Mouse (Mus musculus) testis, adult 2 months (tissue): ENCODE results near the gene Sumo3.

Experiments
- CTCF ChIP-seq: fragments of 200-500 bp; IDR thresholded peaks from 2 replicates; pipeline ENCODE4 v1.5.1; 2012; ENCODE audit warnings: low read depth, mild to moderate bottlenecking, inconsistent platforms, low read length, moderate library complexity; ENCODE audit not compliant: control insufficient read depth, insufficient read depth, insufficient replicate concordance
- POLR2A ChIP-seq: fragments of 200-500 bp; IDR thresholded peaks from 2 replicates; pipeline ENCODE4 v1.6.1; 2012; ENCODE audit warnings: low read depth, mild to moderate bottlenecking, inconsistent platforms, low read length, moderate library complexity; ENCODE audit not compliant: control insufficient read depth

GRCm38 (mm10) chr10:77623069-77623492 lies 17.2 kb downstream of the Sumo3 start:
- TF ChIP-seq CTCF (no peak), POLR2A (peak; percentile 56; the same call in 1 of the 2 replicates)
